11 mouse cellular contexts compared by ENCODE assay signal in the genomic region with DNA sequence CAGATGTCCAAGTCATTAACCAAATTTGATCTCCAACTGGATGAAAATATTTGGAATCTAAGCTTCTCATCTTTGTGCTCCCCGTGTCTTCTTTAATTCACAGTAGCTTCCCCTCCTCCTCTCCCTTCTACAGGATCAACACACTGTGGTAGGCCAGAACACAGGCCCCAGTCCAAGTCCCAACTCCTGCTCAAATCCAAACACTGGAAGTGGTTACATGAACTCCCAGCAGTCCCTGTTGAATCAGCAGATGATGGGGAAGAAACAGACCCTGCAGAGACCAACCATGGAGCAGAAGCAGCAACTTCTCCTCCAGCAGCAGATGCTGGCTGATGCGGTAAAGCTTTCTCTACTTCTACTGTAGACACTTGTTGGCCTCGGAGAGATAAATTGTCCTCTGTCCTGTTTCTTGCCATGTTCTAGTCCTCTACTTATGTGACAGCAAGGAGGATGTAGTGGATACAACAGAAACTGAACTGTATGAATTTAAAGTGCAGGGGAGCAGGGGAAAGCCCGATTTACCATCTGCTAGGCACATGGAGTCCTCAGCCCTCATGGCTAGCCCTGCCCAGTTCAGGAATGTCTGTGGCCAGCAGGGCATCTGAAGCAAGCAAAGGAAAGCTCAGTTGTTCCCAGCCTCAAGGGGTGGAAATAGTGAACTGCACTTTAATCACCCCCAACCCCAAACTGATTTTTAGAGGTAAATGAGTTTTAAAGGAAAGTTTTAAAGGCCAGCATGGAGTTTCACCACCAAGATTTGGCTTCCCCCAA. TPM values are rescaled to one million over a fixed set of nuclear protein-coding genes. Genes with fewer than 3 reads are reported as not detected.
A peak's percentile ranks its signal among the peaks of the same experiment; 100 is the strongest.
DNase-seq lines count a peak whose midpoint lies in the region; ATAC-seq and TF ChIP-seq lines count a peak whose summit lies in the region.
"Had no signal": no experiment of that assay in that cellular context is flagged by ENCODE, and none has a peak within 500 bp of the region (broad histone marks: within the 10 kb centered on the region; RNA-seq: fewer than 3 reads in every experiment).

No protein-coding gene starts in this region.

- peaks cover 21% of the 10 kb centered on the region for H3K4me1 ChIP-seq in forebrain, embryonic 13.5 days
- H3K4me1 ChIP-seq in forebrain, postnatal 0 days (ENCODE audit: insufficient read depth) = 0 out of 2 replicates have a peak, but pooled peaks cover 7% of the 10 kb centered on the region
- H3K4me1 ChIP-seq in midbrain, embryonic 10.5 days = peaks cover 34% of the 10 kb centered on the region
- H3K4me1 ChIP-seq in midbrain, embryonic 14.5 days (ENCODE audit: control insufficient read depth, insufficient read depth, low read length) = peaks cover 13% of the 10 kb centered on the region; the same call in 1 of the 2 replicates

- no peak overlapping the region for H3K9ac ChIP-seq in forebrain, embryonic 13.5 days
- H3K9ac ChIP-seq in forebrain, postnatal 0 days = no peak overlapping the region
- no peak overlapping the region for H3K9ac ChIP-seq in midbrain, embryonic 14.5 days (replicated peaks; ENCODE audit: low read length)
- H3K9ac ChIP-seq: hindbrain, embryonic 13.5 days had no signal

- 85% methylated on average over 4 of the region's 4 CpGs for WGBS in forebrain, embryonic 13.5 days
- WGBS in forebrain, postnatal 0 days = 82% methylated on average over 4 of the region's 4 CpGs
- WGBS in midbrain, embryonic 10.5 days = 84% methylated on average over 4 of the region's 4 CpGs
- 81% methylated on average over 4 of the region's 4 CpGs for WGBS in midbrain, embryonic 14.5 days

- no peak overlapping the region for H3K4me2 ChIP-seq in forebrain, embryonic 13.5 days
- H3K4me2 ChIP-seq in forebrain, postnatal 0 days (ENCODE audit: low read depth) = no peak overlapping the region
- no peak overlapping the region for H3K4me2 ChIP-seq in midbrain, embryonic 14.5 days (ENCODE audit: low read length)
- H3K4me2 ChIP-seq: hindbrain, embryonic 13.5 days had no signal

- ATAC-seq in forebrain, embryonic 13.5 days = no peak
- no peak for ATAC-seq in forebrain, postnatal 0 days
- no peak for ATAC-seq in midbrain, embryonic 14.5 days (ENCODE audit: low FRiP score, low TSS enrichment)
- ATAC-seq in megakaryocyte, adult 5-6 weeks (ENCODE audit: poor library complexity, severe bottlenecking) = 0 out of 2 replicates have a peak, but pooled peaks have one; percentile 18
- ATAC-seq in megakaryocyte-erythroid progenitor cell, adult 5-6 weeks (replicated peaks; ENCODE audit: low FRiP score, low TSS enrichment, poor library complexity, severe bottlenecking) = no peak
- ATAC-seq: activated CD4-positive, CD25-positive, alpha-beta regulatory T cell, adult 4 months had no signal

- no peak overlapping the region for H3K4me3 ChIP-seq in forebrain, embryonic 13.5 days
- H3K4me3 ChIP-seq in forebrain, postnatal 0 days (ENCODE audit: low read depth, low read length) = no peak overlapping the region
- H3K4me3 ChIP-seq in midbrain, embryonic 10.5 days = no peak overlapping the region
- H3K4me3 ChIP-seq in midbrain, embryonic 14.5 days (replicated peaks; ENCODE audit: low read depth, low read length) = no peak overlapping the region
- H3K4me3 ChIP-seq: hindbrain, embryonic 13.5 days had no signal

- TF ChIP-seq CTCF in forebrain, postnatal 0 days (IDR thresholded peaks at IDR 0.05; ENCODE audit: low read depth) = no peak

- H3K9me3 ChIP-seq in forebrain, embryonic 13.5 days (replicated peaks) = no peaks in the 10 kb centered on the region
- H3K9me3 ChIP-seq in forebrain, postnatal 0 days (ENCODE audit: low read length) = no peaks in the 10 kb centered on the region
- H3K9me3 ChIP-seq in midbrain, embryonic 10.5 days (replicated peaks) = no peaks in the 10 kb centered on the region
- no peaks in the 10 kb centered on the region for H3K9me3 ChIP-seq in midbrain, embryonic 14.5 days (ENCODE audit: control insufficient read depth, low read length)
- H3K9me3 ChIP-seq: hindbrain, embryonic 13.5 days had no signal

- no peaks in the 10 kb centered on the region for H3K27me3 ChIP-seq in forebrain, embryonic 13.5 days
- no peaks in the 10 kb centered on the region for H3K27me3 ChIP-seq in forebrain, postnatal 0 days (ENCODE audit: insufficient read depth, low read length)
- H3K27me3 ChIP-seq in midbrain, embryonic 10.5 days (ENCODE audit: low read depth, poor library complexity, severe bottlenecking) = no peaks in the 10 kb centered on the region
- H3K27me3 ChIP-seq in midbrain, embryonic 14.5 days (ENCODE audit: control insufficient read depth, insufficient read depth, low read length) = no peaks in the 10 kb centered on the region
- H3K27me3 ChIP-seq: hindbrain, embryonic 13.5 days had no signal

- DNase-seq in forebrain, postnatal 0 days = no peak
- peak; percentile 24 for DNase-seq in midbrain, embryonic 10.5 days (ENCODE audit: low spot score)
- no peak for DNase-seq in midbrain, embryonic 14.5 days
- peak; percentile 42 for DNase-seq in embryo, embryonic 11 days
- no peak for DNase-seq in thymus, postnatal 36 days
- DNase-seq: gastrocnemius, postnatal 14 days had no signal

- peak overlapping the region; percentile 26; the same call in 1 of the 2 replicates for H3K27ac ChIP-seq in forebrain, embryonic 13.5 days
- H3K27ac ChIP-seq in forebrain, postnatal 0 days (ENCODE audit: low read depth, low read length) = no peak overlapping the region
- H3K27ac ChIP-seq in midbrain, embryonic 10.5 days (replicated peaks) = peak overlapping the region; percentile 86
- no peak overlapping the region for H3K27ac ChIP-seq in midbrain, embryonic 14.5 days (replicated peaks; ENCODE audit: low read depth, low read length)
- H3K27ac ChIP-seq: hindbrain, embryonic 13.5 days had no signal

- peaks cover 3% of the 10 kb centered on the region; the same call in 1 of the 2 replicates for H3K36me3 ChIP-seq in forebrain, embryonic 13.5 days (ENCODE audit: poor library complexity, severe bottlenecking)
- H3K36me3 ChIP-seq in forebrain, postnatal 0 days (ENCODE audit: insufficient read depth) = no peaks in the 10 kb centered on the region; the same call in 1 of the 2 replicates
- 0 out of 2 replicates have a peak, but pooled peaks cover 1% of the 10 kb centered on the region for H3K36me3 ChIP-seq in midbrain, embryonic 10.5 days
- H3K36me3 ChIP-seq in midbrain, embryonic 14.5 days (ENCODE audit: control insufficient read depth, insufficient read depth, low read length) = no peaks in the 10 kb centered on the region

RNA-seq across cellular contexts. Expression of gene Mtmr2, which starts 51.0 kb away (rescaled TPM):
- polyA plus RNA-seq in forebrain, embryonic 13.5 days (2015; fragmentation: Nextera tagmentation; extraction: Ambion mirVana) = 64.1 and 69.3 TPM in 2 replicates
- total RNA-seq in forebrain, postnatal 0 days (2014; rRNA removed) = 44.2 and 50.3 TPM in 2 replicates
- polyA plus RNA-seq in forebrain, postnatal 0 days (2015; fragmentation: Nextera tagmentation; extraction: Ambion mirVana) = 44.2 and 53.5 TPM in 2 replicates
- 76.8 and 78.1 TPM in 2 replicates for polyA plus RNA-seq in midbrain, embryonic 10.5 days (2016; fragmentation: Nextera tagmentation; extraction: Ambion mirVana)
- 49.5 and 60.6 TPM in 2 replicates for polyA plus RNA-seq in midbrain, embryonic 14.5 days (2014; fragmentation: Nextera tagmentation; extraction: Ambion mirVana)
- total RNA-seq in megakaryocyte, adult 5-6 weeks (2015) = 36.9 and 37.6 TPM in 2 replicates
- total RNA-seq in megakaryocyte, adult 5-6 weeks (2017) = 61.4 and 78.3 TPM in 2 replicates
- 21.4 and 25.0 TPM in 2 replicates for total RNA-seq in megakaryocyte-erythroid progenitor cell, adult 5-6 weeks (2014; fragmentation: Nextera tagmentation)
- total RNA-seq in megakaryocyte-erythroid progenitor cell, adult 5-6 weeks (2017) = 41.2 and 52.9 TPM in 2 replicates

Comparison
In these comparisons a context has a peak if more than half of its experiments do, and no peak if none do; other contexts are left out.
1. H3K27ac ChIP-seq: peak in forebrain, embryonic 13.5 days (single experiment) and midbrain, embryonic 10.5 days (single experiment); none in forebrain, postnatal 0 days (single experiment) and midbrain, embryonic 14.5 days (single experiment).
2. DNase-seq: peak in midbrain, embryonic 10.5 days (single experiment) and embryo, embryonic 11 days (single experiment); none in forebrain, postnatal 0 days (single experiment), midbrain, embryonic 14.5 days (single experiment) and thymus, postnatal 36 days (0 of 2).